In the genomic region with DNA sequence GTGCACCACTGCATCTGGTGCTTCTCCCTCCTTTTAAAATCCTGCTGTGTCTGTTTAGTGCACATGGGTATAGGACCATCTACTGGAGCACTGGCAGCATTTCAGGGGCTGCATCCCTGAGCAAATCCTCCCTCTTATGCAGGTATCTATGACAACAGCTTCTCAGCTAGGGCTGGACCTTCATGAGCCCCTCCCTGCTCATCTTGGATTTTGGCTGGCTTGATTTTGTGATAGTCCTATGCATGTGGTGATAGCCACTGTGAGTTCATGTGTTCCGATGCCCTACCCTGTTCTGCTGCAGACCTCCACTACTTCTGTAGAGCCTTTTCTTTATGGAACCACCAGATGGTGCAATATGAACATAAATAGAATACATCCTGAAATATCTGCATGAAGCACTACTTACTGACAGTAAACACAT, we compare ENCODE assay signal across 10 mouse cellular contexts. TPM values are rescaled to one million over a fixed set of nuclear protein-coding genes. Genes with fewer than 3 reads are reported as not detected.
DNase-seq lines count a peak whose midpoint lies in the region; ATAC-seq lines count a peak whose summit lies in the region.
"Had no signal": no experiment of that assay in that cellular context is flagged by ENCODE, and none has a peak within 500 bp of the region (broad histone marks: within the 10 kb centered on the region; RNA-seq: fewer than 3 reads in every experiment).

No protein-coding gene starts in this region.

- H3K4me1 ChIP-seq in forebrain, embryonic 11.5 days (replicated peaks; ENCODE audit: control insufficient read depth, insufficient read depth, low read length): no peaks in the 10 kb centered on the region
- H3K4me1 ChIP-seq in forebrain, embryonic 10.5 days: no peaks in the 10 kb centered on the region
- H3K4me1 ChIP-seq: heart, embryonic 15.5 days had no signal

- H3K9me3 ChIP-seq in forebrain, embryonic 11.5 days (ENCODE audit: control insufficient read depth, low read length): no peaks in the 10 kb centered on the region
- no peaks in the 10 kb centered on the region for H3K9me3 ChIP-seq in forebrain, embryonic 10.5 days
- H3K9me3 ChIP-seq: heart, embryonic 15.5 days had no signal

- no peak overlapping the region for H3K4me3 ChIP-seq in forebrain, embryonic 11.5 days (ENCODE audit: low read depth, low read length)
- no peak overlapping the region for H3K4me3 ChIP-seq in forebrain, embryonic 10.5 days
- H3K4me3 ChIP-seq: heart, embryonic 15.5 days had no signal

- no peak for DNase-seq in forebrain, embryonic 11.5 days (ENCODE audit: low spot score)
- DNase-seq in forebrain, embryonic 10.5 days (ENCODE audit: extremely low spot score, low spot score): no peak
- DNase-seq in 3T3-L1 (ENCODE audit: low read depth, low spot score): peak; percentile 81
- DNase-seq in c-Kit-positive CD71-positive TER-119-negative erythroid progenitor cells, embryonic 14.5 days (ENCODE audit: low read depth): peak; percentile 28
- peak; percentile 17 for DNase-seq in lung, postnatal 10 days
- DNase-seq in skeletal muscle tissue, adult 2 months (ENCODE audit: low read depth, low spot score): peak; percentile 14
- no peak for DNase-seq in ovary, postnatal 10 days (ENCODE audit: low spot score)

- 67% methylated on average over 1 of the region's 1 CpGs for WGBS in forebrain, embryonic 11.5 days
- WGBS in forebrain, embryonic 10.5 days: 73% methylated on average over 1 of the region's 1 CpGs

- H3K9ac ChIP-seq in forebrain, embryonic 11.5 days (ENCODE audit: low read length): no peak overlapping the region
- H3K9ac ChIP-seq: heart, embryonic 15.5 days had no signal

- peak; percentile 55; the same call in 1 of the 2 replicates for ATAC-seq in forebrain, embryonic 11.5 days (replicated peaks; ENCODE audit: low FRiP score)
- ATAC-seq in hematopoietic stem cell, adult 5-6 weeks (replicated peaks in 1 of 2; ENCODE audit: insufficient read depth in 1 of 2, low FRiP score in 2 of 2, low TSS enrichment in 1 of 2, low read depth in 1 of 2, poor library complexity in 2 of 2, severe bottlenecking in 2 of 2): peak; percentile 69; a peak in 3 of 4 replicates

- H3K27me3 ChIP-seq in forebrain, embryonic 11.5 days (ENCODE audit: control insufficient read depth, insufficient read depth, low read length): no peaks in the 10 kb centered on the region
- no peaks in the 10 kb centered on the region for H3K27me3 ChIP-seq in forebrain, embryonic 10.5 days (ENCODE audit: poor library complexity, severe bottlenecking)
- H3K27me3 ChIP-seq: heart, embryonic 15.5 days had no signal

- H3K36me3 ChIP-seq in forebrain, embryonic 11.5 days (ENCODE audit: control insufficient read depth, insufficient read depth, low read length): no peaks in the 10 kb centered on the region
- no peaks in the 10 kb centered on the region for H3K36me3 ChIP-seq in forebrain, embryonic 10.5 days (replicated peaks)
- H3K36me3 ChIP-seq: heart, embryonic 15.5 days had no signal

- H3K27ac ChIP-seq in forebrain, embryonic 11.5 days (ENCODE audit: low read depth, low read length): no peak overlapping the region
- no peak overlapping the region for H3K27ac ChIP-seq in forebrain, embryonic 10.5 days
- H3K27ac ChIP-seq: heart, embryonic 15.5 days had no signal

- no peak overlapping the region for H3K4me2 ChIP-seq in forebrain, embryonic 11.5 days (ENCODE audit: low read depth, low read length, severe bottlenecking)
- H3K4me2 ChIP-seq: heart, embryonic 15.5 days had no signal

RNA-seq across cellular contexts. Expression of gene Terb2, which starts 8.4 kb away (rescaled TPM):
- not detected in 2 replicates for polyA plus RNA-seq in forebrain, embryonic 11.5 days (2014; fragmentation: Nextera tagmentation; extraction: Ambion mirVana)
- polyA plus RNA-seq in forebrain, embryonic 10.5 days (2016; fragmentation: Nextera tagmentation; extraction: Ambion mirVana): not detected in 2 replicates
- not detected in 2 replicates for total RNA-seq in hematopoietic stem cell, adult 5-6 weeks (2017)
- polyA plus RNA-seq: heart, embryonic 15.5 days; neural tube, embryonic 11.5 days had no signal

RNA-seq across cellular contexts. Expression of gene Patl2, which starts 8.5 kb away (rescaled TPM):
- polyA plus RNA-seq in forebrain, embryonic 11.5 days (2014; fragmentation: Nextera tagmentation; extraction: Ambion mirVana): not detected in 2 replicates
- polyA plus RNA-seq in forebrain, embryonic 10.5 days (2016; fragmentation: Nextera tagmentation; extraction: Ambion mirVana): not detected in 2 replicates
- total RNA-seq in hematopoietic stem cell, adult 5-6 weeks (2017): 0.44 TPM in 1 of 2 replicates, not detected in the other
- polyA plus RNA-seq: neural tube, embryonic 11.5 days had no signal

RNA-seq across cellular contexts. Expression of gene Trim69, which starts 34.0 kb away (rescaled TPM):
- 0.15 TPM in 1 of 2 replicates, not detected in the other for polyA plus RNA-seq in forebrain, embryonic 11.5 days (2014; fragmentation: Nextera tagmentation; extraction: Ambion mirVana)
- 0.09 TPM in 1 of 2 replicates, not detected in the other for polyA plus RNA-seq in forebrain, embryonic 10.5 days (2016; fragmentation: Nextera tagmentation; extraction: Ambion mirVana)
- not detected in 2 replicates for total RNA-seq in hematopoietic stem cell, adult 5-6 weeks (2017)
- polyA plus RNA-seq: heart, embryonic 15.5 days; neural tube, embryonic 11.5 days had no signal

RNA-seq across cellular contexts. Expression of gene Sord, which starts 40.0 kb away (rescaled TPM):
- polyA plus RNA-seq in forebrain, embryonic 11.5 days (2014; fragmentation: Nextera tagmentation; extraction: Ambion mirVana): 28.4 and 31.7 TPM in 2 replicates
- 30.7 and 30.9 TPM in 2 replicates for polyA plus RNA-seq in forebrain, embryonic 10.5 days (2016; fragmentation: Nextera tagmentation; extraction: Ambion mirVana)
- total RNA-seq in hematopoietic stem cell, adult 5-6 weeks (2017): 84.5 and 113 TPM in 2 replicates

RNA-seq across cellular contexts. Expression of gene B2m, which starts 47.0 kb away (rescaled TPM):
- 98.5 and 101 TPM in 2 replicates for polyA plus RNA-seq in forebrain, embryonic 11.5 days (2014; fragmentation: Nextera tagmentation; extraction: Ambion mirVana)
- polyA plus RNA-seq in forebrain, embryonic 10.5 days (2016; fragmentation: Nextera tagmentation; extraction: Ambion mirVana): 89.2 and 89.5 TPM in 2 replicates
- 3,422 and 3,507 TPM in 2 replicates for total RNA-seq in hematopoietic stem cell, adult 5-6 weeks (2017)

Comparison
In these comparisons a context has a peak if more than half of its experiments do, and no peak if none do; other contexts are left out.
1. DNase-seq: peak in 3T3-L1 (single experiment), c-Kit-positive CD71-positive TER-119-negative erythroid progenitor cells, embryonic 14.5 days (single experiment), lung, postnatal 10 days (single experiment) and skeletal muscle tissue, adult 2 months (single experiment); none in forebrain, embryonic 11.5 days (single experiment), forebrain, embryonic 10.5 days (single experiment) and ovary, postnatal 10 days (single experiment).